Mouse (Mus musculus) left cerebral cortex, postnatal 25 days (tissue): ENCODE measurements at regions not wholly inside any gene's neighbourhood (a gene's known extent, or its start where the extent isn't known, plus 50 kb on each side); places are given as distances from the start of the nearest gene placed in this dataset.

Experiments used
- DNase-seq, 2 experiments: peaks; one replicate each; pipeline ENCODE4 v3.0.0; 2022; ENCODE audit warnings: low spot score in 2 of 2, mixed read lengths in 1 of 2
- intact Hi-C: fragments of 180-260 bp; cut with DNase I; formaldehyde crosslinking; loops from one replicate; pipeline ENCODE4 v1.15.1; 2025

DNA sequence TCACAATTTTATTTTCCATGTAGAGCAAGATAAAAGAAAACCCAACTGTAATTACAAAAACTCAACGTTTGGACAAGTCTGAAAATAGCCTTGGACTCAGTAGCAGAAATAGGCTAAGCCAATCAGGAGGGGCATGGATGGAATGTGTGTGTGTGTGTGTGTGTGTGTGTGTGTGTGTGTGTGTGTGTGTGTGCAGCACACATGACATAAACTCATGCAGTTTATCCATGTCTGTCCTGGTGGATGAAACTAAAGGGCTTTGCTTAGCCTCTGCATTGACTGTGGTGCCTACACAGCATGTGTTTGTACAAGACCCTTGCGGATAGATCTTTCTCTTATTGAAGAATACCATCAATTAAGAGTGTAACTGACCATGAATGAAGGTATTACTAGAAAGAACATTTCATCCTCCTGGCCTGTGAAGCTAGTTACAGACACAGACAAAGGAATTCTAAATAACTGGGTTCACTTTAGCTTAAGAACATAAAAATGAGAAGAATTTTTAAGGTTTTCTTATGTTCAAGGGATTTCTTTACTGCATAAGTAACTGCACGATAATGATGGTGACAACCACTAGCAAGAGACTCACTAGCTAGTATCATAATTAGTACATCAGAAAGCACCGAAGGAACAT, 361.5 kb downstream of the Tmem182 start:
- no peak for DNase-seq
- intact Hi-C loops: no loop called here

DNA sequence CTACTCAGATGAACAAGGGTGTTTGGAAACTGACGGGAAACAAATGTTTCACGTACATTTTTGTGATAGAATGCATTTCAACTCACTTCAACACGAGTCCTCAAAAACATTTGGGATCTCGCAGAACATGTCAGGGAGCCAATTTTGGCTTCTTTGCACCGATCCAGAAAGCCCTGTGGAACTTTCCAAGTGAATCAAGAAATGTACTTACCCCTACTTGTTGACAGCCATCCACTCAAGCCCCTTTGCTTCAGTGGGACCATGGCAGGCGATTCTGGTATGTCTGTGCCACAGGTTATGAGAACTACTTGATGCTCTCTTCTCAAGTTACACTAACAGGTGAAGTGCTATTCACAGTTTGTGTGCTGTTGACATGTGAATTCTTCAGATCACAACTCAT, 381.6 kb downstream of the Tmem182 start:
- intact Hi-C loops: no loop called here

DNA sequence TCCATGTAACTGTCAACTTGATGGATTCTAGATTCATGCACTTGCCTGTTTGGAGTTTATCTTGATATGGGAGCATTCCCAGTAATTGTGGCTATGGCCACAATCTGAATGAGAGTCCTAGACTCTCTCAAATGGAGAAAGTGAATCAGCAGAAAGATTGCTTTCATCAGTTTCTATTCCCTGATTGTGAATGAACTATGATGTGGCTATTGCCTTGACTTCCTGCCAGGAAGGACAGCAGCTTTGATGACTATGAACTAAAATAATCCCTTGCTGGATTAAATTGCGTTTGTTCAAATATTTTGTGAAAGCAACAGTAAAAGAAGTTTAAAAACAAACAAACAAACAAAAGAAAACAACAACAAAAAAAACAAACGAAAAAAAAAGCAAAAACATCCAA, 407.5 kb downstream of the Tmem182 start:
- intact Hi-C loops: no loop called here

More for the DNA sequence above, 381.6 kb downstream of the Tmem182 start:
- no peak for DNase-seq

DNA sequence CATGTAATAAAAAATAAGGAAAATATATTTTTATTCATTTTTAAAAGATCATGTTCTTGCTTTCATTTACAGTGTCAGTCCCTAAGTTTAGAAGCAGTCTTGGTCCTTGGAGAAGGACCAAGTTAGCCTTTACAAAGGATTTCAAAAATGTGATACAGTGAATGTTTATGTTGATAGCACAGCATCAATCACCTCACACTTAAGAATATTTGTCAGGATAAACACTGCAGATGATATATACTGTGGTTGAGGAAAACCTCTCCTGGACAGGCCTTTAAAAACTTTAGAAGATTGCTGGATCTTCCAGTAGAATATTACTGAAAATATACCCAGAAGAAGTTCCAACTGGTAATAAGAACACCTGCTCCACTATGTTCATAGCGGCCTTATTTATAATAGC, 420.4 kb downstream of the Tmem182 start:
- no peak for DNase-seq
- intact Hi-C loops: no loop called here

More for the DNA sequence above, 407.5 kb downstream of the Tmem182 start:
- DNase-seq: no peak

DNA sequence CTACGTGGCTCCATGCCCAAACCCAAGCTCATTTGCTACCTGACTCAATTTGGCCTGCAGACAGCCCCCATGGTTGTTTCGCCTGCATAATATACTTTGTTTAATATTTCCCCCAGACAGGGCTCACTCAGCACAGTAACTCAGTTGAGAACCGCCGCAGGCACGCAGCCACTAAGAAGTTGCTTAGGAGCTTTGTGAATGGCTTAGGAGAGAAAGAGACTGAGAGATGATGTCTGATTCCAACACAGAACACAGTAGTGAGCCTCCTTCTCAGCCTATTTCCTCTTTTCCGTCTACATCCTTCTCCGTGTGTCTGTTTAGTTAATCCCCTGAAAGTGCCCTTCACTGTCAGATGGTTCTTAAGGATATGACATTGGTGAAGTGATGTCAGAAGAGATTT, 429.9 kb downstream of the Tmem182 start:
- intact Hi-C loops: no loop called here
- DNase-seq: peak in 1 of 2 experiments; percentile 4

DNA sequence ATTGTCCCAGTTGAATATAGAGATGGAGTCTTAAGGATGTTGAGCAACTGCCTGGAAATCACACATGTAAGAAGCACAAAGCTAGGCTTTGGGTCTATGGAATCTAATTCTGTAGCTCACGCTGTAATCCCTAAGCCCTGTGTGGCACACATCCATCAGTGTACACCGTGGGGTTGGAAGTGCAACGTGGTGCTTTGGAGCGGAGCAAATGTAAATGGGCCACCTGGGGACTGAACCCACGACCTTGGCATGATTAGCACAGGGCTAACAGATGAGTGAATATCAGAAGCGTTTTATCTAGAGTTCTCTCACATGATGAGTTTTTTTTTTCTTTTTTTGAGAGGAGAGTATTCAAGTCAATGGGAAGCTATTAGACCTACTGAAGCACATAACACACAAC, 437.6 kb downstream of the Tmem182 start:
- intact Hi-C loops: loop anchor here (10.0 kb wide), 1 partner anchor 238 kb away; no protein-coding TSS in a partner anchor
- no peak for DNase-seq

DNA sequence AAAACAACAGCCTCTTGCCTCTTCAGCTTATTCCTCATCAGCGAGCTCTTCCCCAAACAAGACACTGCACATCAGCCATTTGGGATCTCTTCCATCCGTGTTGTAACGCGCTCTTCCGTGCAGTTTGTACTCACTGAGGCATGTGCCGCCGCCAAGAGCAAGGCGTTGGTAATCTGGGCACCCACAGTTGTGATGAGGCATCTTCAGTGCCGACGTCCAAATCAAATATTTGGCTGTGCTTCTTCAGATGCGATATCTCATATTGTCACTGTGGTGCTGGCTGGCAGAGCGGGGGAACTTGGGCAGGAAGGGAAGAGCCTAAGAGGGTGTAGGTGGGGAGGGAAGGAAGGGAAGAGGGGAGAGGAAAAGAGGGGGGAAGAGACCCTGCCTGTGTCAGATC, 439.2 kb downstream of the Tmem182 start:
- DNase-seq: peak; percentile 5 to 51
- intact Hi-C loops: loop anchor here (10.0 kb wide), 1 partner anchor 240 kb away; no protein-coding TSS in a partner anchor

DNA sequence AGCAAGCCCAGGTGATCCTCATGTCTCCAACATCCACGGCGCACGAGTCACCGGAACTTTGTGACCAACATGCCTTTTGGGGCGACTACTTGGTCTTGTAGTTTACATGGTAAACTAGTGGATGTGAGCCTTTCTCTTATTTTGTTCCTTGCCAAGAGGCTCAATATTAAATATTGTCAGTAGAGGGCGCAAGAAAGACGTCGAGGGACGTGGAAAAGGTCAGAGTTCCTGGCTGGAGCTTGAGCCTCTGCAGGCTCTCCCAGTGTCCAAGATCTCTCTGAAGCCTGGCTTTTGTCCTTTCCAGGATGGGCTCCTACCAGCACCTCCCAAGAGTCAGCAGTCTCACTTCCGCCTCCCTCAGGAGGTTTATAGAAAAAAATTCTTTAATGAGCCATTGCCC, 458.8 kb downstream of the Tmem182 start:
- peak in 1 of 2 experiments; percentile 19 for DNase-seq
- intact Hi-C loops: no loop called here

DNA sequence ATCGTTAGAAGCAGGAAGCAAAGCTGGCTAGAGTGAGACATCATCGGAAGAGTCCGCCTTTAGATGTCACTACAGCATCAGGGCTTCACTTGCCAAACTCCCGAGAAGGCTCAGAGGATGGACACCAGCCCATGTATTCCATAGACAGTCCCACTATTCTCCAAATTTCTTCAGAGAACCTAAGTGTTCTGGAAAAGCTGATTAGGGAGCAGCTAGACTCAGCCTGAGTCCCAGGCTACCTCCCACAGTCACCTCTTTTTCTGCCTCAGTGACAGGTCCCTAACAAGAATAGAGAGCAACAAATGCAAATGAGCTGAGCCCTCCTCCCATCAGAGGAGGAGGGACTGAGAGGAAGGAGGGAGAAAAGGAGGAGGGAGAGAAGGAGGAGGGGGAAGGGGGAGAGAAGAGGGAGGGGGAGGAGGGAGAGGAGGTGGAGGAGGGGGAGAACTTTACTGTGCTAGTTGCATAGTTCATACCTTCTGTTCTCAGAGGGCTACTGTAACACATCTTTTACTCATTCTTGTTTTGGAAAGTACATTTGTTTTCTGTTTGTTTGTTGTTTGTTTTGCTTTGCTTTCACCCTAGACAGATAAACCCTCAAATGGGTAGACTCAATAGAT, 465.8 kb downstream of the Tmem182 start:
- peak; percentile 10 to 59 for DNase-seq

DNA sequence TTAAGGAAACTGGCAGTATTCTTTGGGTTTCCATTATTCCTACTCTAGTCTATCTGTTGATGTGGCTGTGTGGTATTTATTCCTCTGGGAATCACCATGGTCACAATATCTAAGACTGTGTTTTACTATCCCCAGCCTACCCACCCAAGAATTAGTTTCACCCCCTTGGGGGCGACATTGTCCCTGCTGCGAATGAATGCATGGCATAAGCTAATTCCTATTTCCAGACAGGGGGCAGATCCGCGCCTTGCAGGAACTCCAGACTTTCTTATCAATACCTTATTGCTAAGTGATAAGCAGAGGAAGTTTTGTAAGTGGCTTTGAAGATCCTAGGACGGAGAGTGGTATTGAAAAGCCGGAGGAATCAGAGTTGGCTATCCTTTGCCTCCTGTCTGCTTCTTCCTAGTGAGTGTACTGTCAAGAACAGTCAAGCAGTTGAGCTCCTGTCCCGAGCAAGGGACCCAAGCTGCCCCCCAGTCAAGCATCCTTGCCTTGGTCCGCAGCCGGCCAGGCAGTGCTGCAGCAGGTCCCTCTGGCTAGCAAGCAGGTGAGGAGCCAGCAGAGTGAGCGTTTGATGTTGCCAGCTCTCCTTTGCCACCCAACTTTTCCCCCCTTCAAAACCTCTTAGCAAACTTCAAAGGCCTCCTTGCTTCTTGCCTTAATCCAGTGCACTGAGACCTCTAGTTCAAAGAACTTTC, 469.3 kb downstream of the Tmem182 start:
- intact Hi-C loops: loop anchor here (5.0 to 10.0 kb wide), 6 partner anchors 400 to 1500 kb away; no protein-coding TSS in a partner anchor
- peak; percentile 12 to 41 for DNase-seq

More for the DNA sequence above, 465.8 kb downstream of the Tmem182 start:
- intact Hi-C loops: loop anchor here (5.0 to 10.0 kb wide), 6 partner anchors 404 to 1504 kb away; no protein-coding TSS in a partner anchor

DNA sequence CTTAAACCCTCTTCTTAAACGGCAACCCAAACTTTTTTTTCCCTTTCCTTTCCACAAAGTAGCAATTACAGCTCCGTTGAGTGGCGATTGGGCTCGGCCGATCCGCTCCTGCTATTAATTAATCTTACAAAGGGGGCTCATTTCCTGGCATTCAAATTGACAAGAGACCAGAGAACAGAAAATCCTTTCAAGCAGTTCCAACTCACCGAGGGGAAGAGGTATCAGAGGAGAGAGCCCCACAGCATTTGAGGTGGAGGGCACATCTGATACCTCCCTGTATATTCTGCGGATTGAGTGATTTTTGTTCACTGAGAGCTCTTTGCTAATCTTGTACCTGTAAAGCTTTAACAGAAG, 469.8 kb downstream of the Tmem182 start:
- intact Hi-C loops: loop anchor here (10.0 kb wide), 4 partner anchors 400 to 1500 kb away; no protein-coding TSS in a partner anchor
- no peak for DNase-seq

DNA sequence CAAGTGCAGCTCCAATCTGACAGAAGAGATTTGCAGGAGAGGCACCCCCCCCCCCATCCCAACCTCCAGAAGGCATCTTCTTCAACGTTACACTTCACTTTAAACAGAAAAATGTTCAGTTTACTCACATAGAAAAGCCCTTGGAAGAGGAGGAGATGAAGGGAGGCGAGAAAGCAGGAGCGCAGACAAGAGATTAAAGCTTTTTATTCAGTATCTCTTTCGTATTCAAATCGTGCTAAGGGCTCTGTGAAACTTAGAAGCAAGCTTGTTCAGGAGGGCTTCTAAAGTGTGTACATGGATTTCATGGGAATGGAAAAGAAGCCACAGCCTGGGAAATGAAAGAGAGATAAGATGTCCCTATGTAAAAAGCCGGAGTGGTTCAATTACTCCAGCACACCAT, 470.2 kb downstream of the Tmem182 start:
- intact Hi-C loops: loop anchor here (10.0 kb wide), 4 partner anchors 399 to 1499 kb away; no protein-coding TSS in a partner anchor
- no peak for DNase-seq

DNA sequence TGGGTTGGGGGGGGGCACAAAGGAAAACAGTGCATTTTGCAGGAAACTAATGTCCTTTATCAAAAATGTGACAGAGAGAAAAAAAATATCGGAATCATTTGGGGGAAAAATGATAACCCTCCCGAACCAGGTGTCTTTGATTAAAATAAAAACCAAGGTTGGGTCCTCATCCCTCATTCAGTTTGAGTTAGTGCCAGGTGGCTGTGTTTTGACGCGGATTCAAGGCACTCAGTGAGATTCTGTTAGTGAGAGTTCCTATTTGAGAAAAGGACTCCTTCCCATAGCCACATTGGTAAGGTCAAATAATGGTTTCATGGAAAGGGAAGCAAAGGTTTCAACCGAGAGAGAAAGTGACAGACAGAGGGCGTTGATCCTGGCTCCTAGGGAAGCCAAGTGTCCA, 470.9 kb downstream of the Tmem182 start:
- intact Hi-C loops: loop anchor here (10.0 kb wide), 4 partner anchors 398 to 1498 kb away; no protein-coding TSS in a partner anchor
- no peak for DNase-seq

DNA sequence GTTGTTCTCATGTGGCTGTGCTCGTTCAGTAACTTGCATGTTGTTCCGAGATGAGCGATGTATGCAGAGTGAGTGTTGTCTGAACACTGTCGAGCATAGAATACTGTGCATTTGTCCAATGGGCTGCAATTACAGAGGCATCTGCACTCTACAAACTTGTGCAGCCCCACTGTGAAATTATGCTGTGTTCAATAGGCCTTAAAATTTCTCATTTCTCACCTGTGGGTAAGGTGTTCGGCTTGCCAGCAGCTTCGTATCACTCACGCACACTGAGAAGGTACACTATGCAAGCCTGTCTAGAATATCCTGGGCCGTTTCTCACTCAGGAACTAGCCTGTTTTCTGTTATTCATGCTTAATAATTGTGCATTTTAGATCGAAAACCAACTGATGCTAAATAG, 479.8 kb downstream of the Tmem182 start:
- intact Hi-C loops: no loop called here
- no peak for DNase-seq

DNA sequence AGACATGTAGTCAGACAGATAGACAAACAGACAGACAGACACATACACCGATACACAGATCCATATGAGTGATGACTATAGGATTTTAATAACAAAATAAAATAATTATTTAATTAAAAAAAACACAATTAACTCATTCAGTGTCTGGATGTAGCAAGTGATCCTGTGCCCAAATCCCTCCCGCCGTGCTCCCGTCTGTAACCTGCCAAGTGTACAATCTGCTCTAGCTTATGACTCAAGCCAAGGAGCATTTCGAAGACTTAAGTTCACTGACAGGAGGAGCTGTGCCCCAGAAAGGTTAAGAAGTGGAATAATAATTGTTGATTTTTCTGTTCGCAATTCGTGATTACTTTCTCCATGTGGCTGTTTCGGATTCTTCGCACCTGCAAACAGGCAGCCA, 480.8 kb downstream of the Tmem182 start:
- intact Hi-C loops: no loop called here
- no peak for DNase-seq

DNA sequence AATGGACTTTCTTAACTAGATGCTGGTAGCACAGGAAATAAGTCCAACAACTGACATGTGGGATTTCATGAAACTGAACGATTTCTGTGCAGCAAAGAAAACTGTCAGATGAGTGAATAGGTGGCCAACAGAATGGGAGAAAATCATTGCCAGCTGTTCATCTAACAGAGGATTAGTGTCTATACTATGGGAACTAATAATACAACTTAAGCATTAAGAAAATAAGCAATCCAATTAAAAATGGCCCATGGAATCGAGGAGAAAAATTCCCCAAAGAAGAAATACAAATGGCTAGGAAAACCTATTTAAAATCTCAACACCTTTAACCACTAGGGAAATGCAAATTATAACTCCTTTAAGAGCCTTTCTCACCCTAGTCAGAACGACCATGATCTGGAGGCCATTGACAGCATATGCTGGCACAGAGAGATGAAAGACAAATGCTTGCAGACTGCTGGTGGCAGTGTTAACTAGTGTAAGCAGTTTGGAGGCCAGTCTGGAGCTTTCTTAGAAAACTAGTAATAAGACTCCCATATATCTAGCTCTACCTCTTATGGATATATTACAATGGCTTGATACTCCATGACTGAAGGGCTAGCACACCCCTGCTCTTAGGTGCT, 521.6 kb downstream of the Tmem182 start:
- DNase-seq: no peak
- intact Hi-C loops: no loop called here

DNA sequence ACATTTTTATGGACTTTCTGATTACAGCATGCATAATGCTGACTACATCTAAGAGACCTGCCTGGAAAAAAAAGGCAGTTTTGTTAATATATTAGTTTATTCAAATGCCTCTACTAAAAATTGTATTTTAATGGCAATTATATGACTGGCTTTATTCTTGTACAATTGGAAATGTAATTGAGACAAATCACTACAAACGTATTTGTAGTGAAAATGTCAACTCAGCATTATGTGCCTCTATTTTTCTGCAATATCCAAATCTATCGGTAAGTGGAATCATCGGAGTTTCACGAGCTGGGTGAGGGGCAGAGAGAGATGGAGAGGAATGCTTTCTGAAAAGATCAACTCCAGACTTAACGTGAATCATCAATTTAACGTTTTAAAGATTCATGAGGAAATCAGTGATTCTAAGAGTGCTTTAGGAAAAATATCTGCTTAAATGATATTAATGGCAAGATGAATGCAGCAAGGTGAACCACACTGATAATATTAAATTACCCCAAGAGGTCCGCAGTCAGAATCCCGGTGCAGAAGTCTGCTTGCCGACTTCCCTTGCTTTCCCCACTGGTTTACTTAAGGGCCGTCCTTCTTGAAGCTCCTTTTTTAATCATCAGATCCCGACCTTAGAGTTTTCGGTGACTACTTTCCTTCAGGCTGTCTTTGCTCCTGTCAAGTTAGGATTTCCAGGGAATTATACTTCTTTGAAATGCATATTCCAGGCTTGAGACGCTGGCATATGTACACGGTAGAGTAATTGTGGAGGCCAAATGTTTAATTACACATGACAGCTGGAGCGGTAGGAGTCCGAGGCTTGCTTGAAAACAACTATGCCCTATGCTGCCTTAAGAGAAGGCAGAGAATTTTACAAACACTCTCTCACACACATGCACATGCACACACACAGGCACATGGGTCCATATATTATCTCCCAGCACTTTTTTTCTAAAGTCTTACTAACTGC, 544.7 kb downstream of the Tmem182 start:
- intact Hi-C loops: no loop called here
- no peak for DNase-seq

DNA sequence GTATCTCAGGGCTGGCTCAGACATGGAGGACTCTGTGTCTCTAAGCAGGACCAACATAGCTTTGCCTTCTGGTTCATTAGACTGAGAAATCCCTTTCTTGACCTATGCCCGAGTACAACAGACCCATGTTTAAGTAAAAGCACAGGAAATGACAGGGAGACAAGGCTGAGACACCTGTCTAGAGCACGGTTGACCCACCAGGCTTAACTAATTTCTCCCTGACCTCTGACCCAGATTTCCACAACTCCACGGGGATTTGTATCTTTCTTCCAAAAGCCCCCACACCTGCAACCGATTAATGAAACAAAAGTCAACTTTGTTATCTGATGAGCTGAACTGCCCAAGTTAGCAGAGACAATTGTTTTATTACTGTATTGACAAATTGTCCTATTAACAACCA, 553.7 kb downstream of the Tmem182 start:
- no peak for DNase-seq
- intact Hi-C loops: no loop called here

DNA sequence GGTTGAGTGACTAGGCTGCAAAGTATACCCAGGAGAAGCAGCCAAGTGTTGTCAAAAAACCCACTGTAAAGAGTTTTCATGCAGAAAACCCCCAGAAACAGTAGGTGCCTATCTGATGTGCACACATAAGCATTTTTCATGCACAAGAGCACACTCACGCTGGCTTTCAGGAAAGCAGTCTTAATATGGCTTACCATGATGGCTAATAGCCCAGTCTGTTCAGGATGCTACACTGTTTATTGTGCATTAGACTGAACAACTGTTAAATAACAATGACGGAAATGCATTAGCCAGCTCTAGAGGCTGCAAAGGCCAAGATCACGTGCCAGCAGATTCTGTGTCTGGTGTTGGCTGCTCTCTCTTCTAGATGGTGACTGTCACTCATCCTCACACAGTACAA, 556.1 kb downstream of the Tmem182 start:
- intact Hi-C loops: no loop called here
- DNase-seq: no peak
